Mouse (Mus musculus) limb, embryonic 11.5 days (tissue): ENCODE measurements around the gene Gorasp2. TPM values are rescaled to one million over a fixed set of nuclear protein-coding genes. Genes with fewer than 3 reads are reported as not detected.

Experiments used
- ATAC-seq: fragments of 200-750 bp; cut with Nextera tagmentation; 2 replicates; pipeline ENCODE4 v1.8.0; 2017; ENCODE audit warnings: low read depth; ENCODE audit not compliant: insufficient number of reproducible peaks, low FRiP score, low TSS enrichment
- DNase-seq: peaks from one replicate; pipeline ENCODE4 v3.0.0-alpha.2; 2015; ENCODE audit warnings: low spot score
- H3K27ac ChIP-seq: fragments of 300-500 bp; sonication (generic); replicated peaks from 2 replicates; pipeline ENCODE4 v1.5.1; 2014; ENCODE audit warnings: low read depth, mild to moderate bottlenecking, low read length
- H3K27me3 ChIP-seq: fragments of 300-500 bp; sonication (generic); 2 replicates; pipeline ENCODE4 v1.6.1; 2014; ENCODE audit warnings: mild to moderate bottlenecking, low read length, mixed read lengths; ENCODE audit not compliant: control insufficient read depth, insufficient read depth
- H3K36me3 ChIP-seq: fragments of 300-500 bp; sonication (generic); 2 replicates; pipeline ENCODE4 v1.6.1; 2014; ENCODE audit warnings: mild to moderate bottlenecking, low read length, moderate library complexity, mixed read lengths; ENCODE audit not compliant: control insufficient read depth, insufficient read depth
- H3K4me1 ChIP-seq: fragments of 300-500 bp; sonication (generic); 2 replicates; pipeline ENCODE4 v1.6.1; 2014; ENCODE audit warnings: low read length, mixed read lengths; ENCODE audit not compliant: control insufficient read depth, insufficient read depth
- H3K4me2 ChIP-seq: fragments of 300-500 bp; sonication (generic); 2 replicates; pipeline ENCODE4 v1.6.1; 2014; ENCODE audit warnings: low read depth, mild to moderate bottlenecking, moderate library complexity; ENCODE audit not compliant: severe bottlenecking
- H3K4me3 ChIP-seq: fragments of 300-500 bp; sonication (generic); 2 replicates; pipeline ENCODE4 v1.5.1; 2014; ENCODE audit warnings: low read depth, low read length
- H3K9ac ChIP-seq: fragments of 300-500 bp; sonication (generic); 2 replicates; pipeline ENCODE4 v1.6.1; 2014; ENCODE audit warnings: mild to moderate bottlenecking, low read length
- H3K9me3 ChIP-seq: fragments of 300-500 bp; sonication (generic); 2 replicates; pipeline ENCODE4 v1.6.1; 2016; ENCODE audit warnings: low read length; ENCODE audit not compliant: control insufficient read depth
- WGBS: fragments of 180-500 bp; shearing (Covaris S2); extraction: QIAGEN DNeasy Blood & Tissue Kit; methylation state at CpG from one replicate; pipeline ENCODE4 v1.1.7; 2014; 5-methylcytosine and 5-hydroxymethylcytosine counted together
- polyA plus RNA-seq: library from polyadenylated mRNA; unstranded; fragments of >200 nt; fragmentation: Nextera tagmentation; extraction: Ambion mirVana; gene quantifications from 2 replicates; pipeline ENCODE4 v1.2.1, GENCODE M21; 2014

Gene Gorasp2
- polyA plus RNA-seq, 1 experiment from 2014 or later, result 172 TPM

DNA sequence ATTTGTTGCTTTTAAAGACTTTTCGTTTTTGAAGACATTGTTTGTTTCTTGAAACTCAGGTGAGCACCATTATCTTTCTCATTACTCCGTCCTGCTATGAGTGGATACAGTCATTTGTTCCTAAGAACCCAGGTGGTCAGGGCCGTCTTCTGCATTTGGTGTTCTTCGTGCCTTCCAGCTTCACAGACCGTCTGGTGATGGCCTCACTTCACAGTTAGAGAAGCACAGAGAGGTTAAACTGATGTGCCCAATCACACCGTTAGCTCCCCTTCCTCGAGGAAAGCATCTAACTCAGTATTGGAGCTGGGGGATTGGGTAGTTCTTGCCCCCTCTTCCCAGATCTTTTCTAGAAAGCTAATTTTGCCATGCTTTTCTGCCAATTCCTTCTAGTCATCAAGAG, 5.6 kb downstream of the Gorasp2 start:
- Histone ChIP-seq H3K4me1 (no peaks in the 10 kb centered on the region), H3K4me2 (no peak overlapping the region), H3K9ac (no peak overlapping the region), H3K4me3 (no peak overlapping the region), H3K9me3 (no peaks in the 10 kb centered on the region), H3K27ac (no peak overlapping the region), H3K36me3 (no peaks in the 10 kb centered on the region), H3K27me3 (no peaks in the 10 kb centered on the region)
- ATAC-seq (no peak), DNase-seq (no peak)
- 94% methylated on average over 7 of the region's 7 CpGs for WGBS

DNA sequence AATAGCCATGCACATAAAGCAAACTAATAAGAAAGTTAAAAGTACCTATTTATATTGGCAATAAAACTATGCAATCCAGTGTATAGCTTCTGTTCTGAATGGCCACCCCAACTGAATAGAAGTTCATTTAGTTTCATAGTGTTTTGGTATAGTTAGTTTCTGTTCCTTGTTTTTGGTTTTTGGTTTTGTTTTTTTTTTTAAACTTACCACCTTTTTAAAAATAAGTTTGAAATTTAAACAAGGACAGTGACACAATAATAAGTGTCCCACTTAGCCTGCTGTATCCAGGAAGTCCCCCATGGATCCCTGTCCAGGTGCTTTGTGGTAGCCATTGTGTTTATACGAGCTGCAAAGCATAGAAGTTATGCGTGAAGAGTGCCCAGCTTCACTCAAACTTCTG, 7.9 kb downstream of the Gorasp2 start:
- H3K4me1 ChIP-seq, result no peaks in the 10 kb centered on the region
- 87% methylated on average over 2 of the region's 2 CpGs for WGBS
- no peak overlapping the region for H3K27ac ChIP-seq
- no peaks in the 10 kb centered on the region for H3K9me3 ChIP-seq
- DNase-seq (no peak), ATAC-seq (no peak)
- no peak overlapping the region for H3K4me3 ChIP-seq
- no peak overlapping the region for H3K4me2 ChIP-seq
- H3K27me3 ChIP-seq, result no peaks in the 10 kb centered on the region
- no peak overlapping the region for H3K9ac ChIP-seq
- H3K36me3 ChIP-seq, result no peaks in the 10 kb centered on the region

DNA sequence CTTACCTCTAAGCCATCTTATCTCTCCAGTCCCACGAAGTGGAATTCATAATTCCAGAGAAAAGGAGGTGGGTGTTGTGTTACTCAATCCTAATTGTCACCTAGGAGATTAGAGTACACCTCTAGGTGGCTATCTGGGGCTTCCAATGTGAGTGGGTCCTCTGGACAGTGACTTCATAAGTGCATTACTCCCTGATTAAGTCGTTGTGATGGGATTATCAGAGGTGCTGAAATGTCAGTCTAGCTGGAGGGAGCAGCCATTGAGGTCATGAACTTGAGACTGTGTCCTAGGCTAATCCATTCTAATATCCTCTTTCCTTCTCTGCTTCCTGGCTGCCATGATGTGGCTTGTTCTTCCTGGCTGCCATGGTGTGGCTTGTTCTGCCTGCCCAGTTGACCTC, 8.5 kb downstream of the Gorasp2 start:
- 76% methylated on average over 2 of the region's 2 CpGs for WGBS
- Histone ChIP-seq H3K9me3 (no peaks in the 10 kb centered on the region), H3K4me2 (no peak overlapping the region), H3K4me3 (no peak overlapping the region), H3K36me3 (no peaks in the 10 kb centered on the region), H3K9ac (no peak overlapping the region), H3K27ac (no peak overlapping the region), H3K4me1 (no peaks in the 10 kb centered on the region), H3K27me3 (no peaks in the 10 kb centered on the region)
- DNase-seq (no peak), ATAC-seq (no peak)

DNA sequence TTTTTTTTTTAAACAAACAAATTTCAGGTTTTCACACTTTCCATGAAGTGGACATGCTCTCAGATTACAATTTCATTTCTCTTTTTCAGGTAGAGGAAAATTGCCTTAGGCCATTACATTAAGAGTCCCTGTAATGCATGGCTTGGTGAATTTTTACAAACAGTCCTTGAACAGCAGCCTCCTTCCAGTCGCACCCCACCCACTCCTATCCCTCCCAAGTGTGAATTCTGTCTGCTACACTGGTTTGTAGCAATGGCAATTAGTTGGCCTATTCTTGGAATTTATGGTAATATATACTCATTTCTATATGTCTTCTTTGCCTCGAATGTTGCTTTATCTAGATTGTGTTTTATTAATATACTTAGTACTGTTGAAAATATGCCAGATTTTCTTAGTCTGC, 11.1 kb downstream of the Gorasp2 start:
- no peaks in the 10 kb centered on the region for H3K9me3 ChIP-seq
- no peak overlapping the region for H3K9ac ChIP-seq
- no peak for ATAC-seq
- H3K4me2 ChIP-seq, result no peak overlapping the region
- no peak overlapping the region for H3K27ac ChIP-seq
- WGBS, result 86% methylated on average over 2 of the region's 2 CpGs
- H3K36me3 ChIP-seq, result no peaks in the 10 kb centered on the region
- no peak for DNase-seq
- no peaks in the 10 kb centered on the region for H3K4me1 ChIP-seq
- H3K27me3 ChIP-seq, result no peaks in the 10 kb centered on the region
- H3K4me3 ChIP-seq, result no peak overlapping the region

DNA sequence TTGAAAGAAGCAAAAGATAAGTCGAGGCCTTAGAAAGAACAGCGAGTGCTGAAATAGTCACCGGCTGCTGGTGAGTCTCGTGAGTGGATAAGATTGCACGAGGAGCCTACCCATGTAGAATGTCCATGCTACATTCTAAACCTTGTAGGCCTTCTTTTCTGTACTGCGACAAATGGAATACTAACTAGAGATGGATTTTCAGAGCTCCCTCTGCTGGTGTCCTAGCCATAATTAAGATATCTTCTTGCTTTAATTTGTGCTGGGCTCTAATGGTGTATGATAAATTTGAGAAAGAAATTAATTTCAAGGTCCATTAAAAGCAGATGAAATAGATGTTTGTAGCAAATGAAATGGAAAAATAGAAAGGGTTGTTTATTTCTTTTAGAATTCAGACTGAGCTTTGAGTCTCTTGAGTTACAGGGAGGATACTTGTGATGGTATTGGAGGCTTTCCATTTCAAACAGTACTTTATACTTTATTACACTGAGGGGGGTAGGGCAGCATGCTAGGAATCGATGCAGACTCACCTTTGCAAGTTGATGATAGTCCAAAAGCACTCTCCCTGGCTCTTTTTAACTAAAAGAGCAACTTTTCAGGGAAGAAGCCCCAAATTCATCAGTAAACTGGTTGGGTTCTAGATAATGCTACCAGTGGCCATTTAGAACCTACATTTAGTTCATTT, 12.2 kb downstream of the Gorasp2 start:
- ATAC-seq (no peak), DNase-seq (no peak)
- no peak overlapping the region for H3K9ac ChIP-seq
- no peak overlapping the region for H3K4me3 ChIP-seq
- H3K9me3 ChIP-seq, result no peaks in the 10 kb centered on the region
- H3K4me2 ChIP-seq, result no peak overlapping the region
- WGBS, result 92% methylated on average over 7 of the region's 7 CpGs
- H3K4me1 ChIP-seq, result no peaks in the 10 kb centered on the region
- H3K27me3 ChIP-seq, result no peaks in the 10 kb centered on the region
- peaks cover under 1% of the 10 kb centered on the region; the same call in 1 of the 2 replicates for H3K36me3 ChIP-seq
- no peak overlapping the region for H3K27ac ChIP-seq

DNA sequence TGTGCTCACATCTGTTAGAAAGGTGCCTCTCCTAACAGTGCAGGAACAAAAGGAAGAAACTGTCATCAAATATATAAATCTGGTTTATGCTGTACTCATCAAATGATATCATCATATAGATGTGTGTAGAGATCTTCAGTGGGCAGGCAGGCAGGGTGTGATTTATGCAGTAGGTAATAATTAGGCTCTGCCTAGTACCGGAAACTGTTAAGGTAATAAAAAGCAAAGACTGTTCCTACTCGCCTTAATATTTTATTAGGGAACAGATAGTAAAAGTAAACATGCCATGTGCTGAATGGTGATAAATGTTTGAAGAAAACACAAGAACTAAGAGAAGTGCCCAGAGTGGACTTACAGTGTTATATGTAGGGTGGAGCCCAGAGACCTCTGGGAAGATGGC, 20.9 kb downstream of the Gorasp2 start:
- no peaks in the 10 kb centered on the region for H3K4me1 ChIP-seq
- H3K9ac ChIP-seq, result no peak overlapping the region
- no peak for DNase-seq
- H3K27me3 ChIP-seq, result no peaks in the 10 kb centered on the region
- 63% methylated on average over 2 of the region's 2 CpGs for WGBS
- no peaks in the 10 kb centered on the region for H3K9me3 ChIP-seq
- H3K36me3 ChIP-seq, result peaks cover 12% of the 10 kb centered on the region
- no peak for ATAC-seq
- H3K4me3 ChIP-seq, result no peak overlapping the region
- no peak overlapping the region for H3K4me2 ChIP-seq
- no peak overlapping the region for H3K27ac ChIP-seq

DNA sequence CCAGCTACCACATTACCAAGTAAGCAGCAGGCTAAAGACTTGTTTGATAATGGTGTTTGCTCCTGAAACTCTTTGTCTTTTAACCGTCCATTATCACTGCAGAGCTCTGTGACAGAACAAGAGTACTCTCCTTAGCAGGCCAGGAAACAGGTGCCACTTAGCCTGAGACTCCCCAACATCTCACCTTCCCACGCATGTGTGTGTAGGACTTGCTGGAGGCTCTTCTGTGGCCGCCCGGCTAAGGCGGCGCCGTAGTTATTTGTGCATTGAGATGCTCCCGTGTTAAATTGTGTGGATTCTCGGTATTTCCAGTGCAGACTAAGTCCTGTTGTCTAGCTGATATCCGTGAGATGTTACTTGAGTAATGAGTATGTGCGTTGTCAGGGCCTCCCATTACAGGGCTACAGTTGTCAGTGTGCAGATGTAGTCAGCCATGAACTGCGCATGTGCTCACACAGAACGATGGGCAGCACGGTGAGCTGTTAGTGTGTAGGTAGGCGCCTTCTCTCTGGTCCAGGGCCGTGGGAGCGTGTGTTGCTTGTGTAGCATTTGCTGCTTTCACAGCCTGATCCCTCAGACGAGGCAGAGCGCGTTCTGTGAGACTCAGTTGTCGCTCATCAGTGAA, 27.2 kb downstream of the Gorasp2 start:
- Histone ChIP-seq H3K9me3 (no peaks in the 10 kb centered on the region), H3K4me1 (no peaks in the 10 kb centered on the region), H3K4me2 (no peak overlapping the region), H3K27ac (no peak overlapping the region), H3K4me3 (no peak overlapping the region), H3K9ac (no peak overlapping the region), H3K36me3 (peaks cover 28% of the 10 kb centered on the region), H3K27me3 (no peaks in the 10 kb centered on the region)
- DNase-seq, result no peak
- WGBS, result 96% methylated on average over 21 of the region's 21 CpGs
- no peak for ATAC-seq

DNA sequence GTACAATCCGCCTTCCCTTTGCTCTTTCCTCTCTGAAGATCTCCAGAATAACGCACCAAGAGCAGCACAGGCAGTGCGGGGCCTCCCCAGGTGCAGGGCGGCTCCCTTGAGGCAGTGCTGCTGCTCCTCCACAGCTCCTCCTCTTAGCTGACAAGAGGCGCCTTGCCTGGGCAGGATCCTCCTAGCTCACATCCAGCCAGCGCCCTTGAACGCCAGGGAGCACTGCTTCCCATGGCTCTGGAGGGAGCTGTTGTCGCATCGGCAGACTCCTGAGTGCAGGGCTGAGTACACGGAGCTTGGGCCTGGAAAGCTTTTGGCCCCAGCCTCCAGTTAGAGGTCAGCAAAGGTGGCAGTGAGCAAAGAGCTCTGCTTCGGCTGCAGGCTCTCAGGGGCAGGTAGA, 28.8 kb downstream of the Gorasp2 start:
- no peak overlapping the region for H3K9ac ChIP-seq
- no peak overlapping the region for H3K27ac ChIP-seq
- H3K9me3 ChIP-seq, result no peaks in the 10 kb centered on the region
- H3K36me3 ChIP-seq, result peaks cover 28% of the 10 kb centered on the region
- H3K4me3 ChIP-seq, result no peak overlapping the region
- DNase-seq (no peak), ATAC-seq (no peak)
- no peak overlapping the region for H3K4me2 ChIP-seq
- H3K27me3 ChIP-seq, result no peaks in the 10 kb centered on the region
- H3K4me1 ChIP-seq, result no peaks in the 10 kb centered on the region
- WGBS, result 89% methylated on average over 11 of the region's 11 CpGs

DNA sequence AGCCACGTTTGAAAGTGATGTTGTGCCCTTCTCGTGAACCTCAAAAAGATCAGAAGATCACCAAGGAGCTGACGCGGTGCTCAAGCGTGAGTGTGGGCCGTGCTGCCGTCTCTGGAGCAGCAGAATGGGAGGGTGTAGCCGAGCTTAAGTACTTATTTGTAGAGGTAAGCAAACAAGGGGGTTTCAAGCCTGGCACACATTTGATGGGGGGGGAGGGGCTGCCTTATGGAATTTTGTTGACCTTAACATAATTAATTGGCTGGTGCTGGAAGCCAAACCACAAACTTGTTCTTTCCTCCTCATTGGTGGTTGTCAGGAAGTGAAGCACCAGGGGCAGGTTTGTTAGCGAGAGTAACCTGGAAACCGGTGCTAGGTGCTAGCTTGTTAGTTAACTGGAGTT, 34.3 kb downstream of the Gorasp2 start:
- Histone ChIP-seq H3K9ac (no peak overlapping the region), H3K4me1 (no peaks in the 10 kb centered on the region), H3K36me3 (peaks cover 4% of the 10 kb centered on the region), H3K9me3 (no peaks in the 10 kb centered on the region), H3K27me3 (no peaks in the 10 kb centered on the region), H3K4me3 (no peak overlapping the region), H3K27ac (no peak overlapping the region), H3K4me2 (no peak overlapping the region)
- DNase-seq (no peak), ATAC-seq (no peak)
- 89% methylated on average over 10 of the region's 10 CpGs for WGBS
